Comparison of ENCODE assay signal across 33 mouse cellular contexts in genomic region chr10:116562731-116563480, GRCm38 (mm10). TPM values are rescaled to one million over a fixed set of nuclear protein-coding genes. Genes with fewer than 3 reads are reported as not detected.
DNase-seq lines count a peak whose midpoint lies in the region; ATAC-seq and TF ChIP-seq lines count a peak whose summit lies in the region.
"Had no signal": no experiment of that assay in that cellular context is flagged by ENCODE, and none has a peak within 500 bp of the region (broad histone marks: within the 10 kb centered on the region; RNA-seq: fewer than 3 reads in every experiment).

No protein-coding gene starts in this region.

- peaks cover 77% of the 10 kb centered on the region for H3K4me1 ChIP-seq in E14TG2a.4 (replicated peaks; ENCODE audit: low read depth, low read length)
- H3K4me1 ChIP-seq: hindbrain, embryonic 15.5 days had no signal

- ATAC-seq in common myeloid progenitor, adult 5-6 weeks (replicated peaks; ENCODE audit: low read depth, poor library complexity, severe bottlenecking): peak; percentile 39; the same call in 1 of the 2 replicates
- ATAC-seq: forebrain, embryonic 13.5 days had no signal

- H3K9me3 ChIP-seq in E14TG2a.4 (ENCODE audit: low read length): no peaks in the 10 kb centered on the region
- H3K9me3 ChIP-seq: forebrain, embryonic 13.5 days; heart, embryonic 12.5 days; hindbrain, embryonic 15.5 days; limb, embryonic 12.5 days; liver, embryonic 15.5 days; lung, embryonic 15.5 days; midbrain, embryonic 12.5 days; neural tube, embryonic 12.5 days had no signal

- no peak for DNase-seq in layer of hippocampus, adult 2 months (ENCODE audit: low spot score in 2 of 2)
- DNase-seq in layer of hippocampus, postnatal 36 days: no peak
- peak; percentile 55 for DNase-seq in A20 (ENCODE audit: low read depth, low spot score)
- no peak for DNase-seq in kidney, adult 8-10 months
- no peak for DNase-seq in gastrocnemius, adult 18-20 months (ENCODE audit: low spot score)
- no peak for DNase-seq in layer of hippocampus, postnatal 10 days (ENCODE audit: low spot score in 2 of 2)
- DNase-seq: adrenal gland, postnatal 10 days; cerebellum, adult 8-10 months; gastrocnemius, adult 2 months; gastrocnemius, postnatal 36 days; heart, adult 2 months; heart, postnatal 10 days; kidney, adult 18-20 months; kidney, postnatal 4 days; layer of hippocampus, adult 9-11 months; lung, postnatal 4 days; right cerebral cortex, postnatal 4 days; thymus, postnatal 14 days had no signal

- H3K36me3 ChIP-seq in E14TG2a.4 (ENCODE audit: insufficient read depth, low read length): no peaks in the 10 kb centered on the region
- H3K36me3 ChIP-seq: heart, embryonic 12.5 days; hindbrain, embryonic 15.5 days; limb, embryonic 12.5 days; liver, embryonic 15.5 days; lung, embryonic 15.5 days; midbrain, embryonic 12.5 days; neural tube, embryonic 12.5 days had no signal

- 0 out of 2 replicates have a peak overlapping the region, but pooled peaks have one; percentile 3 for H3K27ac ChIP-seq in layer of hippocampus, adult 2 months
- H3K27ac ChIP-seq: forebrain, embryonic 13.5 days; gastrocnemius, adult 2 months; heart, adult 2 months; hindbrain, embryonic 10.5 days; hindbrain, embryonic 15.5 days; kidney, postnatal 0 days; left cerebral cortex, adult 2 months; limb, embryonic 12.5 days; liver, embryonic 15.5 days; lung, embryonic 15.5 days; midbrain, embryonic 12.5 days; neural tube, embryonic 12.5 days had no signal

- no peak for TF ChIP-seq CTCF in layer of hippocampus, adult 2 months (conservative IDR thresholded peaks at IDR 0.05)
- no peak for TF ChIP-seq CTCF in E14TG2a.4 (conservative IDR thresholded peaks at IDR 0.05; ENCODE audit: low read length)

- H3K27me3 ChIP-seq in E14TG2a.4 (ENCODE audit: insufficient read depth, low read length): no peaks in the 10 kb centered on the region
- H3K27me3 ChIP-seq: forebrain, embryonic 13.5 days; heart, embryonic 12.5 days; hindbrain, embryonic 15.5 days; limb, embryonic 12.5 days; liver, embryonic 15.5 days; lung, embryonic 15.5 days; megakaryocyte, embryonic 14.5 days; midbrain, embryonic 12.5 days; neural tube, embryonic 12.5 days had no signal

- H3K4me3 ChIP-seq in layer of hippocampus, adult 2 months: no peak overlapping the region
- peak overlapping the region; percentile 57 for H3K4me3 ChIP-seq in E14TG2a.4 (replicated peaks; ENCODE audit: low read length)
- H3K4me3 ChIP-seq: forebrain, embryonic 13.5 days; gastrocnemius, adult 2 months; heart, adult 2 months; heart, embryonic 12.5 days; hindbrain, embryonic 10.5 days; hindbrain, embryonic 15.5 days; left cerebral cortex, adult 2 months; limb, embryonic 12.5 days; liver, embryonic 15.5 days; lung, embryonic 15.5 days; megakaryocyte, embryonic 14.5 days; midbrain, embryonic 12.5 days; myocyte; neural tube, embryonic 12.5 days had no signal

RNA-seq across cellular contexts. Expression of gene Cnot2, which starts 18.4 kb away (rescaled TPM):
- 10 to 100 TPM; 87.5 to 92.5 TPM for total RNA-seq in layer of hippocampus, adult 2 months (2021)
- 10 to 100 TPM; 87.0 to 90.6 TPM for total RNA-seq in layer of hippocampus, postnatal 36 days (2021)
- 142 and 172 TPM in 2 replicates for total RNA-seq in common myeloid progenitor, adult 5-6 weeks (2017)
- 10 to 100 TPM; 31.2 to 33.9 TPM for total RNA-seq in gastrocnemius, adult 18-20 months (2021)
- total RNA-seq in layer of hippocampus, postnatal 10 days (2021): 10 to 100 TPM; 68.7 to 71.0 TPM
